Mouse (Mus musculus) CH12.LX (cell line): ENCODE data around the gene 4930562C15Rik. TPM values are rescaled to one million over a fixed set of nuclear protein-coding genes. Genes with fewer than 3 reads are reported as not detected.
A peak's percentile ranks its signal among the peaks of the same experiment; 100 is the strongest.

Experiments used
- DNase-seq: peaks from one replicate; pipeline ENCODE4 v3.0.0-alpha.2; 2013; ENCODE audit errors: extremely low read depth
- H3K27ac ChIP-seq: 2 replicates; pipeline ENCODE4 v1.5.1; 2012; ENCODE audit warnings: low read depth, mild to moderate bottlenecking, control low read depth, moderate library complexity; ENCODE audit not compliant: insufficient read depth
- H3K27me3 ChIP-seq: replicated peaks from 2 replicates; pipeline ENCODE3; 2012; ENCODE audit warnings: inconsistent platforms
- H3K36me3 ChIP-seq, 2 experiments: replicated peaks in 1 of 2; 2 replicates each; pipeline versions ENCODE3 to v1.6.1; 2012; ENCODE audit warnings: inconsistent platforms in 1 of 2, low read length in 1 of 2, mild to moderate bottlenecking in 1 of 2, mixed read lengths in 1 of 2, moderate library complexity in 1 of 2; ENCODE audit not compliant: control insufficient read depth in 1 of 2, insufficient read depth in 1 of 2
- H3K4me1 ChIP-seq, 2 experiments: 2 replicates each; pipeline ENCODE4 v1.6.1; 2012; ENCODE audit warnings: inconsistent platforms in 1 of 2, moderate library complexity in 1 of 2; ENCODE audit not compliant: insufficient read depth in 2 of 2, control insufficient read depth in 1 of 2
- H3K4me2 ChIP-seq: 2 replicates; pipeline ENCODE4 v1.6.1; 2012; ENCODE audit warnings: low read depth, mild to moderate bottlenecking, control low read depth; ENCODE audit not compliant: poor library complexity, insufficient read depth, severe bottlenecking
- H3K4me3 ChIP-seq, 3 experiments: fragments of 150-350 bp in 1 of 3; sonication (generic) in 1 of 3; replicated peaks in 1 of 3; 2 replicates each; pipeline versions ENCODE3 to v1.5.1; 2011 to 2012; ENCODE audit warnings: low read depth in 2 of 3, low read length in 2 of 3, mild to moderate bottlenecking in 2 of 3, moderate library complexity in 2 of 3, control low read depth in 1 of 3, improper control_type of control experiment in 1 of 3, inconsistent platforms in 1 of 3, mixed read lengths in 1 of 3; ENCODE audit not compliant: poor library complexity in 1 of 3
- H3K79me2 ChIP-seq: replicated peaks from 2 replicates; pipeline ENCODE4 v1.6.1; 2012; ENCODE audit warnings: mild to moderate bottlenecking, moderate library complexity; ENCODE audit not compliant: control insufficient read depth, poor library complexity, insufficient read depth, severe bottlenecking; ENCODE audit errors: extremely low read depth
- H3K9ac ChIP-seq: 2 replicates; pipeline ENCODE4 v1.6.1; 2012; ENCODE audit warnings: low read depth, mild to moderate bottlenecking, control low read depth, moderate library complexity; ENCODE audit not compliant: insufficient read depth
- H3K9me3 ChIP-seq: replicated peaks from 2 replicates; pipeline ENCODE3; 2012; ENCODE audit warnings: low read length, inconsistent platforms, mixed read lengths
- BHLHE40 ChIP-seq: IDR thresholded peaks from 2 replicates; pipeline ENCODE4 v1.6.1; 2011; ENCODE audit warnings: mild to moderate bottlenecking, low read depth, low read length, improper control_type of control experiment
- CHD2 ChIP-seq: IDR thresholded peaks from 2 replicates; pipeline ENCODE4 v1.6.1; 2011; ENCODE audit warnings: low read length, improper control_type of control experiment
- E2F4 ChIP-seq: IDR thresholded peaks from 2 replicates; pipeline ENCODE4 v1.6.1; 2011; ENCODE audit warnings: low read depth, low read length, improper control_type of control experiment; ENCODE audit not compliant: insufficient replicate concordance
- ELF1 ChIP-seq: IDR thresholded peaks from 2 replicates; pipeline ENCODE4 v1.6.1; 2014; ENCODE audit warnings: low read depth, mild to moderate bottlenecking, inconsistent platforms, low read length, improper control_type of control experiment
- EP300 ChIP-seq: IDR thresholded peaks from 2 replicates; pipeline ENCODE4 v1.6.1; 2011; ENCODE audit warnings: low read length, improper control_type of control experiment
- GABPA ChIP-seq: IDR thresholded peaks from 2 replicates; pipeline ENCODE4 v1.6.1; 2012; ENCODE audit warnings: low read depth, low read length, improper control_type of control experiment, inconsistent platforms; ENCODE audit not compliant: insufficient replicate concordance
- HCFC1 ChIP-seq: IDR thresholded peaks from 2 replicates; pipeline ENCODE4 v1.6.1; 2012; ENCODE audit warnings: low read depth, mild to moderate bottlenecking, inconsistent platforms, low read length, improper control_type of control experiment
- IRF4 ChIP-seq: IDR thresholded peaks from 2 replicates; pipeline ENCODE4 v1.6.1; 2014; ENCODE audit warnings: low read depth, mild to moderate bottlenecking, inconsistent platforms, low read length, improper control_type of control experiment
- MAFK ChIP-seq: IDR thresholded peaks from 2 replicates; pipeline ENCODE4 v1.6.1; 2011; ENCODE audit warnings: low read length, improper control_type of control experiment; ENCODE audit not compliant: insufficient replicate concordance
- MAX ChIP-seq: IDR thresholded peaks from 2 replicates; pipeline ENCODE4 v1.6.1; 2011; ENCODE audit warnings: low read length, improper control_type of control experiment
- MAZ ChIP-seq: IDR thresholded peaks from 2 replicates; pipeline ENCODE4 v1.6.1; 2012; ENCODE audit warnings: low read depth, mild to moderate bottlenecking, inconsistent platforms, low read length, improper control_type of control experiment, moderate library complexity
- MEF2A ChIP-seq: IDR thresholded peaks from 2 replicates; pipeline ENCODE4 v1.6.1; 2014; ENCODE audit warnings: low read depth, mild to moderate bottlenecking, inconsistent platforms, low read length, improper control_type of control experiment, borderline replicate concordance
- MXI1 ChIP-seq: IDR thresholded peaks from 2 replicates; pipeline ENCODE4 v1.6.1; 2011; ENCODE audit warnings: mild to moderate bottlenecking, low read depth, low read length, improper control_type of control experiment
- MYC ChIP-seq: IDR thresholded peaks from 2 replicates; pipeline ENCODE4 v1.6.1; 2011; ENCODE audit warnings: low read depth, mild to moderate bottlenecking, improper control_type of control experiment, low read length
- NRF1 ChIP-seq: IDR thresholded peaks from 2 replicates; pipeline ENCODE4 v1.6.1; 2014; ENCODE audit warnings: low read depth, mild to moderate bottlenecking, inconsistent platforms, low read length, improper control_type of control experiment, moderate library complexity
- POLR2A ChIP-seq: IDR thresholded peaks from 2 replicates; pipeline ENCODE4 v1.6.1; 2011; ENCODE audit warnings: low read depth, mild to moderate bottlenecking, improper control_type of control experiment, low read length
- POLR2AphosphoS2 ChIP-seq: IDR thresholded peaks from 2 replicates; pipeline ENCODE4 v1.6.1; 2011; ENCODE audit warnings: low read depth, low read length, improper control_type of control experiment
- RAD21 ChIP-seq: IDR thresholded peaks from 2 replicates; pipeline ENCODE4 v1.6.1; 2011; ENCODE audit warnings: low read depth, mild to moderate bottlenecking, low read length, improper control_type of control experiment, moderate library complexity
- SIN3A ChIP-seq: IDR thresholded peaks from 2 replicates; pipeline ENCODE4 v1.6.1; 2012; ENCODE audit warnings: low read length, improper control_type of control experiment, inconsistent platforms
- SMC3 ChIP-seq: IDR thresholded peaks from 2 replicates; pipeline ENCODE4 v1.6.1; 2011; ENCODE audit warnings: low read depth, low read length, improper control_type of control experiment
- TBP ChIP-seq: conservative IDR thresholded peaks from 2 replicates; pipeline ENCODE4 v1.6.1; 2011; ENCODE audit warnings: low read depth, low read length, improper control_type of control experiment
- TCF12 ChIP-seq: IDR thresholded peaks from 2 replicates; pipeline ENCODE4 v1.6.1; 2014; ENCODE audit warnings: low read depth, mild to moderate bottlenecking, inconsistent platforms, low read length, improper control_type of control experiment
- USF1 ChIP-seq: IDR thresholded peaks from 2 replicates; pipeline ENCODE4 v1.6.1; 2014; ENCODE audit warnings: low read depth, mild to moderate bottlenecking, inconsistent platforms, low read length, improper control_type of control experiment
- USF2 ChIP-seq: conservative IDR thresholded peaks from 2 replicates; pipeline ENCODE4 v1.6.1; 2011; ENCODE audit warnings: low read depth, low read length, improper control_type of control experiment
- ZC3H11A ChIP-seq: IDR thresholded peaks from 2 replicates; pipeline ENCODE4 v1.6.1; 2012; ENCODE audit warnings: low read depth, mild to moderate bottlenecking, inconsistent platforms, low read length, improper control_type of control experiment
- ZKSCAN1 ChIP-seq: IDR thresholded peaks from 2 replicates; pipeline ENCODE4 v1.6.1; 2012; ENCODE audit warnings: low read depth, inconsistent platforms, low read length, improper control_type of control experiment, borderline replicate concordance
- ZMIZ1 ChIP-seq: IDR thresholded peaks from 2 replicates; pipeline ENCODE4 v1.6.1; 2012; ENCODE audit warnings: low read depth, mild to moderate bottlenecking, inconsistent platforms, low read length, improper control_type of control experiment
- ZNF384 ChIP-seq: IDR thresholded peaks from 2 replicates; pipeline ENCODE4 v1.6.1; 2012; ENCODE audit warnings: low read depth, low read length, improper control_type of control experiment, inconsistent platforms
- dilution Hi-C: fragments of 300-500 bp; cut with MboI; formaldehyde crosslinking; loops from 2 replicates; pipeline ENCODE4 v1.14.3; 2020; ENCODE audit warnings: low sequenced_read_pairs; ENCODE audit not compliant: extremely low pct_unique_long_range_greater_than_20kb, extremely low pct_ligation_motif_present
- in situ Hi-C: fragments of 300-500 bp; cut with MboI; formaldehyde crosslinking; loops from 3 replicates; pipeline ENCODE4 v1.14.3; 2019; ENCODE audit warnings: low sequenced_read_pairs, low pct_ligation_motif_present, low pct_unique_long_range_greater_than_20kb, mixed read lengths
- polyA plus RNA-seq: library from polyadenylated mRNA; unstranded; fragments of >175 nt; gene quantifications from 2 replicates; pipeline ENCODE4 v1.2.1, GENCODE M21; 2012; ENCODE audit warnings: low read depth; ENCODE audit not compliant: insufficient read length
- total RNA-seq, 2 experiments: library from RNA; depleted of rRNA; stranded (reverse); fragments of 300-350 nt in 1 of 2; fragments of >200 nt in 1 of 2; gene quantifications; 2 replicates each; pipeline ENCODE4 v1.2.3; 2012 to 2014

4930562C15Rik gene
- total and polyA plus RNA-seq, 3 experiments = 0.13 to 0.80 (median 0.20) TPM

GRCm38 (mm10) chr16:4847041-4847440, 11.8 kb downstream of the 4930562C15Rik start (continued):
- TF ChIP-seq TCF12 (peak; percentile 78), CHD2 (peak; percentile 78), E2F4 (no peak), MAFK (peak; percentile 73; the same call in 1 of the 2 replicates), USF2 (no peak), EP300 (peak; percentile 100), IRF4 (peak; percentile 100), RAD21 (peak; percentile 23), MAZ (peak; percentile 91; the same call in 1 of the 2 replicates), MYC (peak; percentile 82), POLR2A (no peak), MXI1 (0 out of 2 replicates have a peak, but pooled peaks have one; percentile 54), BHLHE40 (peak; percentile 88), ZKSCAN1 (no peak), POLR2AphosphoS2 (no peak), SIN3A (peak; percentile 73)

- H3K27me3 ChIP-seq = no peaks in the 10 kb centered on the region
- H3K9ac ChIP-seq = no peak overlapping the region
- in situ Hi-C loops (no loop called here), dilution Hi-C loops (no loop called here)
- TF ChIP-seq BHLHE40 = no peak
- TF ChIP-seq SMC3 = no peak
- TF ChIP-seq NRF1 = no peak
- TF ChIP-seq MAX = no peak
- TF ChIP-seq HCFC1 = no peak
- TF ChIP-seq MEF2A = no peak
- TF ChIP-seq USF2 = no peak
- no peak for TF ChIP-seq SIN3A
- no peak for TF ChIP-seq EP300
- TF ChIP-seq ZKSCAN1 = no peak
- TF ChIP-seq ELF1 = no peak
- no peak for TF ChIP-seq USF1
- no peak for TF ChIP-seq ZNF384
- TF ChIP-seq POLR2A = no peak
- TF ChIP-seq ZMIZ1 = no peak
- no peak for TF ChIP-seq TBP
- no peak for TF ChIP-seq MYC
- no peak for TF ChIP-seq E2F4
- no peak for TF ChIP-seq ZC3H11A
- no peak for TF ChIP-seq GABPA
- H3K4me3 ChIP-seq = no peak overlapping the region
- H3K4me1 ChIP-seq = peaks cover 13 to 23% of the 10 kb centered on the region in 2 experiments
- no peaks in the 10 kb centered on the region for H3K9me3 ChIP-seq
- H3K36me3 ChIP-seq = no peaks in the 10 kb centered on the region
- no peak for DNase-seq
- H3K4me2 ChIP-seq = no peak overlapping the region
- no peaks in the 10 kb centered on the region for H3K79me2 ChIP-seq
- H3K27ac ChIP-seq = no peak overlapping the region
These were observed 12.9 kb downstream of the 4930562C15Rik start for GRCm38 (mm10) chr16:4848090-4848489.
